Mouse (Mus musculus) urinary bladder, adult 2 months (tissue): Measurements from ENCODE around the gene Agmo. TPM values are rescaled to one million over a fixed set of nuclear protein-coding genes. Genes with fewer than 3 reads are reported as not detected.

ENCODE experiments used
- DNase-seq: peaks from one replicate; pipeline ENCODE4 v3.0.0; 2022; ENCODE audit warnings: low spot score
- polyA plus RNA-seq: library from polyadenylated mRNA; depleted of rRNA; stranded (reverse); fragments of >200 nt; gene quantifications from 2 replicates; pipeline ENCODE4 v1.2.3, GENCODE M21; 2012

Gene Agmo
- polyA plus RNA-seq, 1 experiment = 8.1 TPM

GRCm38 (mm10) chr12:37434466-37434865 lies 193.0 kb downstream of the Agmo start:
- DNase-seq = no peak

DNA sequence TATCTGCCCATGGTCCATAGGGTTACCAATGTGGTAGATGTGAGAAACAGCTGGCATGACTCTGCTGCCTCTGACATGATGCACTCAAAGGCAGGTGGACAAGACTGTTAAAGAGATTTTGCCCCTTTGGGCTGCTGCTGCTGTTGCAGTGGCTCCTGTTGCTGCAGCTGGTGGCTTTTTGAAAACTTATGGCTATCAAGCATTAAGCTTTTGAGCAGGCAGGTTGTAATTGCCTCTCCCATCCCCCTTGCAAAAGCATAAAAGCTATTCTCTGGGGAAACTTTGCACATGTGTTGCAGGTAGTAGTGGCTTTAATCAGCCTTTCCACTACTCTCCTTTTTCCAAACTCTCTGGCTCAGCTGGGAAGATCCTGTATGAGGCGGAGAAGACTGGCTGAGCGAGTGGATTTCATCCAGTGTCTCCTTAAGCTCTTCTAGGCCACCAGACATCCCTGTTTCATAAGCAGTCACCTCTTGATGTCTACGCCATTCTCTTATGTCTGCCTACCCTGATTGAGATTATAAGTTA lies 201.1 kb downstream of the Agmo start:
- DNase-seq = no peak

DNA sequence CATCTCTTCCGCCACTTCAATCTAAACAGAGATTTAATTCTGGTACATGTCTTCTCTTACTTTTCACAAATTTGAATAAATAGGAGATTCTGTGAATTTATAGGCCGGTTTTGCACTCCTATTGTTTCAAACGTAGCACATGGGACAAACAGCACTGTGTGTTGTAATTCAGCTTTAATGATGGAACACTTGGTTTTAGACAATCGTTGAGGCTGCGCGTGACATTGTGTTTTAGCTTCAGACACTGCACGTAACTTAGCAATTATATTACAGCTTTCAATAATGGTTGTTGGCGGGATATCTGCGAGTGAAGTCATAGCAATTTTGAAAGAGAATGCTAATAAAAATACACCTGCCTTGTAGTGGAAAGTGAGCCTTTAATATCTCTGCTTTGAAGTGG lies 203.8 kb downstream of the Agmo start:
- no peak for DNase-seq

GRCm38 (mm10) chr12:37449597-37449996 lies 208.2 kb downstream of the Agmo start:
- DNase-seq = no peak

- DNase-seq = no peak
Observed at GRCm38 (mm10) chr12:37450366-37451156, 209.1 kb downstream of the Agmo start.

DNA sequence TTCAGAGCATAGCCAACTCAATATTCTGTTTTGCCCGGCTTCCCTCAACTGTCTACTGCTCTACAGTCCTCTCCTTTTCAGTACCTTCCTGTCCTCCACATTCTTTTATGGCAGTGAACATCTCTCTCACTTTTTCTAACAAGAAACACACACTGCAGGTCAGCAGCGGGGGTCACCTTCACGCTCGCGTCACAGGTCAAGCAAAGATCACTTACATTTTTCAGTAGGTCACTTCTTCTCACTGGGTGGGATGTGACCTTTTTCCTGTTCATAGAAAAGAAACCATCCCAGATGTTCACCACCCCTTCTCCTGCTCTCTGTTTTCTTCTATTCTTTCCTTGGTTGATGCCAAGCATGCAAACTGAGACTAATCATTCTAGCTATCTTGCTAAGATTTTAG lies 230.2 kb downstream of the Agmo start:
- DNase-seq = no peak

GRCm38 (mm10) chr12:37476849-37477248 lies 235.4 kb downstream of the Agmo start:
- DNase-seq = no peak

DNA sequence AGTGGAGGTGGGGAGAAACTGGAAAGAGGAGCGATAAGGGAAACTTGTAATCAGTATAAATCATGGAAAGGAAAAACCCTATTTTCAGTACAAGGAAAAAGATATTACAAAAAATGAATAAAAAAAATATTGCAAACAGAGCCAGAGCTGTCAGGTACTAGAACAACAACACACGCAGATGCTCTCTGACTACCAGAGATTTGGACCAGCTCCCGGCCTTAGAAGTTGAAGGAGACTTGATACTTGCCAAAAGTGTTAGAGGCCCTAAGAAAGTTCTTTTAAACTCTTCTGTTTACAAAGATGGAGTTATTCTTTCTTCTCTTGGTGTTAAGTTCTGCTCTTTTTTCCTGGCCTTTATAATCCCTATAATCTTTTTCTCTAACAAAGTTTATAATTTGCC lies 246.6 kb downstream of the Agmo start:
- no peak for DNase-seq

DNA sequence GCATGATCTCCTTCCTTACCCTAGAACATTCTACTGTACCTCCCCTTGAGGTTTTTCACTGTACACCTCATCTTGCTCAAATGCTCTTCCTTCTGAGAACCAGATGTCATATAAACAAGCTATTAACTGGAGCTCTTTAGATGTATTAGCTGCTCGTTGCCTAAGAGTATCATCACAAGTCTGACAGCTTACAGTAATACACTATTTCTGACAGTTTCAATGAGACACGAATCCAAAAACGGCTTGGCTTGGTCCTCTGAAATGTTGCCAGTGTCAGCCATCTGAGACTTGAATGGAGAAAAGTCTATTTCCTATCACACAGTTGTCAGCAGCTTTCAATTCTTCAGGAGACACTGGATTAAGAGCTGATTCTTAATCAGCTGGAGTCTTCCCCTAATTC lies 257.4 kb downstream of the Agmo start:
- no peak for DNase-seq

DNA sequence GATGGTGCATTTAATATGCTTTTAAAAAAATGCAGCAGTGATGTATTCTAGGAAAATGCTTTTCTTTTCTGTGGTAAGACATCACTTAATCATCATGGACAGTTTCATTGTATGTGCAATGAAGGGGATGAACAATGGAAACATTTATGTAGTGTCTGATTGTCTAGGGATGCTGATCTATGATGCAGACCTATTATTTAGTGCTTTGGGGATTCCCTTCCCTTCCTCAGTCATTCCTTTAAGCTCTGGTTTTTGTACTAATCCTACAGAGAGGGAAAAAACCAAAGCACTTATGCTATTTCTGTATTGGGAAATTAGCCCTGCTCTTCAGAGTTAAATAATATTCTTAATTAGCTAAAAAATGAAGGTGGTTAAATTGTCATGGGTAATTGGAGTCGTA lies 266.0 kb downstream of the Agmo start:
- DNase-seq = no peak

- no peak for DNase-seq
Observed at GRCm38 (mm10) chr12:37507826-37508225, 266.4 kb downstream of the Agmo start.

DNA sequence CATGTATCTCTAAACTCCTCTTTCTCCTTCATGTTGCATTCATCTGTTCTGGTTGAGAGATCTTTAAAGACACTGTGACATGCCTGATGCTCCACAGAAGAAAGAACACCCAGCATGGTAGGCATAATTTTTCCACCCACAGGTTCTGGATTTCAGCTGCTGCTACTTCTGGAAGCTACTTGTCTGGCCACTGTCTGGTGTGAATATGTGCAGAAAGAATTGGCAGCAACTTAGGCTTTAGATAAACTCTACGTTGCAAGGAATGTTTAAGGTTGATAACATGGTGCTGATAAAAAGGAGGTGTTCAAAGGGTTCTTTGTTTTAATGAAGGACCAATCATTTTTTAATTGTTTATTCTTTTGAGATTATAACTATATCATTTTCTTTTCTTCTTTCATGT lies 280.3 kb downstream of the Agmo start:
- DNase-seq = no peak

GRCm38 (mm10) chr12:37524662-37525061 lies 283.2 kb downstream of the Agmo start:
- no peak for DNase-seq

- no peak for DNase-seq
Observed at GRCm38 (mm10) chr12:37540994-37541393, 299.6 kb downstream of the Agmo start.

DNA sequence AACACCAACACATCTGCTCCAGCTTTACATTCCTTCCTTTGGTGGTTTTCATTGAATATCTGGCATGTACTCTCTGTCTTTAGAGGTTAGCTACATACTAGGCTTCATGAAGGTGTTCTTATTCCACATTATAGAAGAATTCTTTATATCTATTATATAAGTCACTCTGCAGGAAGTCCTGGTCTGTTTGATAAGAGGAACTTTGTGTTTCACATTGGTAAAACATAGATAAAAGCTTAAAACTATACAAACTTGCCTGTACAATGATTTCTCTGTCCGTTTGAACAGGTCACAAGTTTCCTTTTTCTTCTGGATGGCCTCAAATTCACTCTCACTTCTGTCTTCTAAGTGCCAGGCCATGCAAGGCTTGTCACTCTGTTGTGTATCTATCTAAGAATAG lies 316.8 kb downstream of the Agmo start:
- no peak for DNase-seq

- no peak for DNase-seq
Observed at GRCm38 (mm10) chr12:37565882-37566596, 324.6 kb downstream of the Agmo start.

GRCm38 (mm10) chr12:37571922-37572321 lies 330.5 kb downstream of the Agmo start:
- no peak for DNase-seq

GRCm38 (mm10) chr12:37582777-37583176 lies 341.3 kb downstream of the Agmo start:
- no peak for DNase-seq

- no peak for DNase-seq
Observed at GRCm38 (mm10) chr12:37592853-37593252, 351.4 kb downstream of the Agmo start.

GRCm38 (mm10) chr12:37612837-37613236 lies 371.4 kb downstream of the Agmo start:
- DNase-seq = no peak

- DNase-seq = no peak
Observed at GRCm38 (mm10) chr12:37614769-37615168, 373.3 kb downstream of the Agmo start.

GRCm38 (mm10) chr12:37624078-37624477 lies 382.6 kb downstream of the Agmo start:
- no peak for DNase-seq
